Mouse (Mus musculus) forebrain, embryonic 12.5 days (tissue): ENCODE results near the gene Gpr18. TPM values are rescaled to one million over a fixed set of nuclear protein-coding genes. Genes with fewer than 3 reads are reported as not detected.
A peak's percentile ranks its signal among the peaks of the same experiment; 100 is the strongest.

ENCODE experiments used
- ATAC-seq: fragments of 200-750 bp; cut with Nextera tagmentation; 2 replicates; pipeline ENCODE4 v1.8.0; 2017; ENCODE audit warnings: moderate TSS enrichment; ENCODE audit not compliant: low FRiP score
- H3K27ac ChIP-seq: fragments of 300-500 bp; sonication (generic); 2 replicates; pipeline ENCODE4 v1.5.1; 2016; ENCODE audit warnings: mild to moderate bottlenecking
- H3K27me3 ChIP-seq: fragments of 300-500 bp; sonication (generic); 2 replicates; pipeline ENCODE4 v1.6.1; 2016; ENCODE audit warnings: mild to moderate bottlenecking
- H3K36me3 ChIP-seq: fragments of 300-500 bp; sonication (generic); replicated peaks from 2 replicates; pipeline ENCODE4 v1.6.1; 2016; ENCODE audit warnings: mild to moderate bottlenecking
- H3K4me1 ChIP-seq: fragments of 300-500 bp; sonication (generic); 2 replicates; pipeline ENCODE4 v1.6.1; 2016
- H3K4me2 ChIP-seq: fragments of 300-500 bp; sonication (generic); 2 replicates; pipeline ENCODE4 v1.6.1; 2016; ENCODE audit warnings: mild to moderate bottlenecking, moderate library complexity
- H3K4me3 ChIP-seq: fragments of 300-500 bp; sonication (generic); replicated peaks from 2 replicates; pipeline ENCODE4 v1.5.1; 2016; ENCODE audit warnings: mild to moderate bottlenecking
- H3K9ac ChIP-seq: fragments of 300-500 bp; sonication (generic); 2 replicates; pipeline ENCODE4 v1.6.1; 2016; ENCODE audit warnings: mild to moderate bottlenecking
- H3K9me3 ChIP-seq: fragments of 300-500 bp; sonication (generic); 2 replicates; pipeline ENCODE4 v1.6.1; 2016
- WGBS: fragments of 180-500 bp; shearing (Covaris S2); methylation state at CpG from one replicate; pipeline ENCODE4 v1.1.7; 2016; 5-methylcytosine and 5-hydroxymethylcytosine counted together
- polyA plus RNA-seq: library from polyadenylated mRNA; unstranded; fragments of >200 nt; fragmentation: Nextera tagmentation; extraction: Ambion mirVana; gene quantifications from 2 replicates; pipeline ENCODE4 v1.2.1, GENCODE M21; 2016

Gene Gpr18
- polyA plus RNA-seq, 1 experiment from 2014 or later: 0.20 TPM

DNA sequence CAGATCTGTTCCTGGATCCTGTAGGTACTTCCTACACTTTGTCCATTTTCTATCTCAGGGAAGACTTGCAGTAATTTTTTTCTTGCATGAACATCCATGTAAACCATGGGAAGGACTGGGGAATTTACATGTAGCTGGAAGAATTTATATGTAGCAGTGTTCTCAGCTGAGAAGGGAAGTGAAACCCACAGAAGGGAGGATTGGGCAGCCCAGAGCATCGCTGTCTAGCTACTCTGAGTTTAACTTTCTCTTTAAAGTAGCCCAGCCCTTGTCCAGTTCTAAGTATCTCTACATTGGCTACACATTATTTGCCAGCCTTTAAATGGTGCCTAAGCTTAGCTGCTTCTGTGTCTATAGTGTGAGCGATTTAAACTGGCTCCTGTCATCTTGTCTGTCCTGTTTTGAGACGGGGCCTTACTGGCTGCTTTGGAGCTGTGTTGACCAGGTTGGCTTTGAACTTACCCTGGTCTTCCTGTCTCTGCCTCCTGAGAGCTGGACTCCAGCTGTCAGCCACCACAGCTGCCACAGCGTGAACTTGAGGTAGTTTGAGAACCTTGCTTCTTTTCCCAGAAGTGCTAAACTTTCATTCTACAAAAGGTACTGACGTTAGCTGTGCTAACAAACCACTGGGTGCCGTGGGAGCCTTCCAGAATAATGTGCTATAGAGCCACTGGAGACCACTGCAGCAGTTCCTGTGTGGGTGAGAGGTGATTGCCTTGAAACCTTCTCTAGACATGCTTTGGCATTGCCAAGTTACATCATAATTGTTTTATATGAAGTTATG is 922 bp upstream of the Gpr18 start:
- no peak overlapping the region for H3K27ac ChIP-seq
- no peak for ATAC-seq
- no peak overlapping the region for H3K4me2 ChIP-seq
- WGBS: 89% methylated on average over 6 of the region's 6 CpGs
- H3K9ac ChIP-seq: no peak overlapping the region
- H3K4me3 ChIP-seq: no peak overlapping the region
- no peaks in the 10 kb centered on the region for H3K9me3 ChIP-seq
- H3K27me3 ChIP-seq: no peaks in the 10 kb centered on the region
- no peaks in the 10 kb centered on the region for H3K4me1 ChIP-seq
- peaks cover 23% of the 10 kb centered on the region for H3K36me3 ChIP-seq

DNA sequence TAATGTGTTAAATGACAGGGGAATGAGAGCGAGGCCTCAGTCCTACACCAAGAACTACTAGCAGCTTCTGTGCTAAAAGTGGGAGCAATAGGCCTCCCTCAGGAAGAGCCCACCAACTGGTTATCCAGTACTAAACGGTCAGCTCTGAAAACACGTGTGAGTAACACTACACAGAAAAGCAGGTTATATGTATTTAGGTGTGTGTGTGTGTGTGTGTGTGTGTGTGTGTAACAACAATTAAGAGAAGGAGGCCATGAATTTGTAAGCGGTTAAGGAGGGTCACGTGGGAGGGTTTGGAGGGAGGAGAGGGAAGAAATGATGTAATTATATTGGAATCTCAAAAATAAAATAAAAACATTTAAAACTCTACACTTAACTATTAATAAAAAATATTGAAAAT is 438 bp downstream of the Gpr18 start:
- Histone ChIP-seq H3K9me3 (no peaks in the 10 kb centered on the region), H3K27me3 (no peaks in the 10 kb centered on the region), H3K4me2 (no peak overlapping the region), H3K9ac (no peak overlapping the region), H3K4me1 (no peaks in the 10 kb centered on the region), H3K36me3 (peaks cover 33% of the 10 kb centered on the region), H3K27ac (no peak overlapping the region), H3K4me3 (no peak overlapping the region)
- 88% methylated on average over 5 of the region's 5 CpGs for WGBS
- ATAC-seq: no peak

DNA sequence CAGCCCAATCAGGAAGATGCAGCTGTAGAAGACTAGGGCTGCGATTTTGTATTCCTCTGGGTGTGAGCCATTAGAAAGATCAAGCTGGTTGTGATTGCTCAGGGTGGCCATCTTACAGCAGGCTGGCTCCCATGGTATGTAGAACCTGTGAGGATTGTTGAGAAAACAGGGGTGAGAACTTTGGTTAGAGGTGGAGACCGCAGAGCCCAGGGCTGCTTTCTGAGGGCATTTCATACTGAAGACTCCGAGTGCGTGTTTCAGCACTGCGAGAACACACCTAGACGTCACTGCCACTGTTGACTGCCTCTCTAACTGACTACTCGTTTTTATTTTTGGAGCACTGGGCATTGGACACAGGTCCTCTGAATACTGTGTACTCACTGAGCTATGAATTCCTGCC is 3.1 kb downstream of the Gpr18 start:
- ATAC-seq: no peak
- no peak overlapping the region for H3K9ac ChIP-seq
- WGBS: 95% methylated on average over 7 of the region's 7 CpGs
- no peaks in the 10 kb centered on the region for H3K9me3 ChIP-seq
- no peak overlapping the region for H3K4me3 ChIP-seq
- H3K4me1 ChIP-seq: no peaks in the 10 kb centered on the region
- H3K4me2 ChIP-seq: no peak overlapping the region
- no peaks in the 10 kb centered on the region for H3K27me3 ChIP-seq
- H3K27ac ChIP-seq: no peak overlapping the region
- peaks cover 51% of the 10 kb centered on the region for H3K36me3 ChIP-seq

DNA sequence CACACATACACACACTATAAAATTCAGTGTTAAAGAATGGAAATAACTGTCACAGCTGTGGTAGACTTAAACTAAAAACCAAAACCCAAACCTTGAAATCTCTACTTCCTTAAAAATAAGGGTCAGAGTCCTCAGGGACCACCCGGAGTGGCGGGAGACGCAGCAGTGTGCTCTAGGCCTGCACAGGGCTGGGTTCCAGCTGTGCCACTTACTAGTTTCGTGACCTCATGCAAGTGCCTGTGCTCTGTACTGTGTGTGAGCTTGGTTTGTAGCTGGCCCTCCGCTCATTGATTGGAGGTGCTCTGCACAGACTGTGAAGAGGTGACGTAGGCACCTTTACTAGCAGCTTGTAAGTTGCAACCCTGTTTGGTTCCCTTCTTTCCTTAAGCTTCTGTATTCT is 5.7 kb downstream of the Gpr18 start:
- Histone ChIP-seq H3K36me3 (peaks cover 53% of the 10 kb centered on the region), H3K4me1 (no peaks in the 10 kb centered on the region), H3K4me3 (no peak overlapping the region), H3K9me3 (no peaks in the 10 kb centered on the region), H3K9ac (no peak overlapping the region), H3K27me3 (no peaks in the 10 kb centered on the region), H3K4me2 (no peak overlapping the region), H3K27ac (no peak overlapping the region)
- no peak for ATAC-seq
- 96% methylated on average over 6 of the region's 6 CpGs for WGBS

DNA sequence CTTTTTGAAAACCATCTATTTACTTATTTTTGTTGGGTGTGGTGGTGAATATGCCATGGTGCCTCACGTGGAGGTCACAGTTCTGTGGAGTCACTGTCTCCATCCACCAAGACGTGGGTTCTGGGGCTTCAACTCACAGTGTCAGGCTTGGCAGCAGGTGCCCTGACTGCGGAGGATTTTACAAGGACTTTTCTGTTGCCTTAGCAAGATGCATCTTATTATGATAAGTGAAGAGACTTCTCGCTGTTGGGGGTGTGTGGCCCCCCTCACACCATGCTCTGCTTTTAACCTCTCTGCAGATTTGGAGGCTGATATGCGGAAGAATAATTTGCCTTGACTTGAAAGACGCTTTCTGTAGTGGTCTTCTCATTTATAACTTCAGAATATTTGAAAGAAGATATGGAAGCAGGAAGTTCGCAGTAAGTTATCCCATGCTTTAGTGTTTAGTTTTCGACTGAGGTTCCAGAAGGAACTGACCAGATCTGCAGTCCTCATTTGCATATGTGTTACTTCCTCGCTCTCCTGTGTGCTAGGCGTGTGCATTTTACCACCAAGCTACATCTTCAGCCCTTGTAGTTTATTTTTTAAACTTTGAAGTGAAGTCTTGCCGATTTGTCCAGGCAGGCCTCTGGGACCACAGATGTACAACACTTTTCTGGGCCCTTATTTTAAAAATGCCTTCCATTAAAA is 8.4 kb downstream of the Gpr18 start:
- Histone ChIP-seq H3K27me3 (no peaks in the 10 kb centered on the region), H3K4me2 (no peak overlapping the region), H3K9me3 (no peaks in the 10 kb centered on the region), H3K36me3 (peaks cover 51% of the 10 kb centered on the region), H3K9ac (no peak overlapping the region), H3K4me1 (no peaks in the 10 kb centered on the region), H3K27ac (no peak overlapping the region), H3K4me3 (no peak overlapping the region)
- WGBS: 92% methylated on average over 11 of the region's 11 CpGs
- ATAC-seq: no peak

DNA sequence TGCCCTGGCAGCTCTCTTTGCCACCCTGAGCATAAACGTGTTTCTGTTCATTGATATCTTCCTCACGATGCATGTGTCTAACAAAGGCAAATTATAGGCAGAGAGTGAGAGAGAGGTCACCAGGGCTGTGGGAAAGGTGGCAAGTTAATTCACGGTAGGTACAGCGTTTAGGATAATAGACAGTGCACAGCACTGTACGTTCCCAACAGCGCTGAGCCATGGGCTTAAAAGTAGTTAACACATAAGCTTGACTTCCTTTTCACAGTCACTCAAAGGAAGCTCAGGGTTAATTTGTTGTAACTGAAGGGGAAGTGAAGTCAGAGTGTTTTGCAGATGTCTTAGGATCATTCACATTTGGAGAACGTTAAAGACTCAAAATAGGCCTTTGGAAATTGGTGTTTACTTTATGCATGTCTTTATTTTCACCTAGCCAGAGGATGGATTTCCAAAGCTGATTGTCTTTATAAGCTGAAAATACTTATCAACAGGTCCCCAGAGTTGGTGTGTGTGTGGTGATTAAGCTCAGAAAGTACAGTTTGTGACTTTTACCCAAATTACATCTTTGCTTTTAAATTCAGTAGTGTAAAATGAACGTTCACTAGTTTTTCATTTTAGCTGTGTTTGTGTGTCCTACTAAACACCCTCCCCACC is 9.1 kb downstream of the Gpr18 start:
- Histone ChIP-seq H3K27ac (no peak overlapping the region), H3K9ac (no peak overlapping the region), H3K36me3 (peaks cover 44% of the 10 kb centered on the region), H3K4me3 (no peak overlapping the region), H3K4me1 (no peaks in the 10 kb centered on the region), H3K4me2 (no peak overlapping the region), H3K27me3 (no peaks in the 10 kb centered on the region), H3K9me3 (no peaks in the 10 kb centered on the region)
- ATAC-seq: no peak
- WGBS: 91% methylated on average over 8 of the region's 8 CpGs

DNA sequence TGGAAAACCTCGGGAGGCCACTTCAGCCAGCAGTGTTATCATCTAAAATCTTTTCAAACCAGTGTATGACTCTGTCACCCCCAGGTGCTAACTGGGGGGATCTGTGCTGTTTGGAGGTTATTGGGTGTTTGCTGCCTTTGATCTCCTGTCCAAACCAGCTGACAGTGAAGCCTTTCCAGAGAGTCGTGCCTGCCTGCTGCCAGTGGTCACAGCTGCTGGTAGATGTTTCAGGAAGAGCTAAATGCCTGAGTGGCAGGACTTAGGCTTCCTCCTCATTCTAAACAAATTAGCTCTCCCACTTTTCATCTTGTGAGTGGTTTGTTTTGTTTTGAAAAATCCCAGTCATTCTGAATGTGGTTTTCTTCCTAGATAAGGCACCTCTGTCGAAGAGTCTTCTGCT is 10.8 kb downstream of the Gpr18 start:
- no peak for ATAC-seq
- peaks cover 31% of the 10 kb centered on the region for H3K36me3 ChIP-seq

DNA sequence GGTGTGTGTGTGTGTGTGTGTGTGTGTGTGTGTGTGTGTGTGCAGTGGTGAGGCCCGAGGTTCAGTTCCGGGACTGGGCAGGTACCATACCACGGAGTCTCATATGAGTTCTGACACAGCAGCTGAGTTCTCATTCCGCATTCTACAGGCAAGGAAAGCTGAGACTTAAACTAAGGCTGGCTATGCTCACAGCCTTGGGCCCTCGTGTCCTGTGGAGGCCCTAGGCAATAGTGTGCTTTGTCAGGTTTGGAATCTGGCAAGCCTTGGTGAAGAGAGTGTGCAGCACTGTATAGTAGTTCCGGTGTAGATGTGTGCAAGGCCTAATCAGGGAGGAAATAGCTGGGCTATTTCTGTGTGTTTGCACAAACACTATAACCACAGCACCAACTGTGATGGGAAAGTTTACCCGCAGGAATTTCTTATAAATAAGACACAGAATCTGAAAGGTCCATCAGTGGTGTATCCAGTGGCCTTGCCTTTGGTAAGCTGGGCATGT is 12.2 kb downstream of the Gpr18 start:
- WGBS: 95% methylated on average over 7 of the region's 7 CpGs
- no peak overlapping the region for H3K4me3 ChIP-seq
- no peak overlapping the region for H3K9ac ChIP-seq
- H3K27ac ChIP-seq: no peak overlapping the region
- peaks cover 21% of the 10 kb centered on the region for H3K36me3 ChIP-seq
- H3K27me3 ChIP-seq: no peaks in the 10 kb centered on the region
- ATAC-seq: no peak
- no peaks in the 10 kb centered on the region for H3K4me1 ChIP-seq
- no peak overlapping the region for H3K4me2 ChIP-seq
- no peaks in the 10 kb centered on the region for H3K9me3 ChIP-seq

More for the DNA sequence above, 10.8 kb downstream of the Gpr18 start:
- Histone ChIP-seq H3K27ac (no peak overlapping the region), H3K4me3 (no peak overlapping the region), H3K9ac (no peak overlapping the region), H3K4me1 (no peaks in the 10 kb centered on the region), H3K4me2 (no peak overlapping the region), H3K9me3 (no peaks in the 10 kb centered on the region), H3K27me3 (no peaks in the 10 kb centered on the region)
- 75% methylated on average over 3 of the region's 3 CpGs for WGBS

DNA sequence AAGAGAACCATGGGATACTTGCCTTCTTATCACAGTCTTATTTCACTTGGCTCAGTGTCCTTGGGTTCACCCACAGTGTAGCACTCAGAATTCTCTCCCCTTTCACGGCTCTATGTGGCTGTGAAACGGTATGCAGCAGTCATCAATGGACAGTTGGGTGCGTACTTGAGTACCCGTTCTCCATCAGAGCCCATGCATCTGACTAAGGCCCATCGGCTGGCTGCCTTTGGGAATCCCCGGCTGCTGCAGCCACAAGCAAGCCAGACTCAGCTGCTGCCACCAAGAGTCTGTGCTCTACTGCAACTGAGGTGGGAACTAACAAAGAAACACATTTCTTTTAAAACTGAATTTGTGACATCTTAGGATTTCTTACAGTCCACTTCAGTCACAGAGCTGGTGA is 14.1 kb downstream of the Gpr18 start:
- H3K4me1 ChIP-seq: no peaks in the 10 kb centered on the region
- WGBS: 95% methylated on average over 6 of the region's 6 CpGs
- H3K9me3 ChIP-seq: no peaks in the 10 kb centered on the region
- H3K27ac ChIP-seq: no peak overlapping the region
- H3K36me3 ChIP-seq: peaks cover 12% of the 10 kb centered on the region
- no peaks in the 10 kb centered on the region for H3K27me3 ChIP-seq
- no peak for ATAC-seq
- H3K4me3 ChIP-seq: no peak overlapping the region
- H3K9ac ChIP-seq: no peak overlapping the region
- no peak overlapping the region for H3K4me2 ChIP-seq

DNA sequence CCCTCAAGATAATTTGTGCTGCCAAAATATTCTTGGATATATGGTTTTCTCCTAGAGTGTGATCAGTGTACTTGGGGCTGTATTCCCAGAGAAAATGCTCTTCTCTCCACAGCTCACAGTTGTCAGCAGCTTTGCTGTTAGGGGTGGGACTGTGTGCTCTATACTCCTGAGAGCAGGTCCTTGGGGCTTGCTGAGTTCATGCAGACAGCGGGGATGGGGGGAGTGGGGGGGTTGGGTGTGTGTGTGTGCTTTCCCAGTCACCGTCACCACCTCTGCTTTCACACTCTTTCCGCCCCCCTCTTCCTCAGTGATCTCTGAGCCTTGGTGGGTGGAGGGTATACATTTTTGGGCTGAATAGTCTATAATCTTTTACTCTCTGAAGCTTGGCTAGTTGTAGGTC is 16.5 kb downstream of the Gpr18 start:
- Histone ChIP-seq H3K27me3 (no peaks in the 10 kb centered on the region), H3K36me3 (no peaks in the 10 kb centered on the region), H3K27ac (no peak overlapping the region), H3K4me2 (no peak overlapping the region), H3K9me3 (no peaks in the 10 kb centered on the region), H3K4me1 (no peaks in the 10 kb centered on the region), H3K4me3 (no peak overlapping the region), H3K9ac (0 out of 2 replicates have a peak overlapping the region, but pooled peaks have one; percentile 12)
- whole genome bisulfite sequencing: 87% methylated on average over 3 of the region's 3 CpGs
- no peak for ATAC-seq

DNA sequence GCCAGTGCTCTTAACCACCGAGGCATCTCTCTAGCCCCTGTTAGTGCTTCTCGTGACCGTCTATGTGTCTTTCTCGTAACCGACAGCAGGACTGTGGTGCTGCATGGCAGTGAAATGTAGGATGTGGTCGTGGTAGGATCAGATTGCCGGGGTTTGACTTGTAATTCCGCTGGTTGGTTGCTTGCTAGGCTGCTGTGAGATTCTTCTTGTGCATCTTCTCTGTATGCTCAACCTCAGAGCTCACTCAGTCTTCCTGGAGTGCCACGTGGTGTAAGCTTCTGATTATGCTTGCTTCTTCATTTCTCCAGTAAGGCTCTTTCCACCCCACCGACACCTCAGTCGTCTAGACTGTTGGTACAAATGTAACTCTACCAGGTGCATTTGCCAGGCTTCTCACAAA is 17.1 kb downstream of the Gpr18 start:
- Histone ChIP-seq H3K9ac (no peak overlapping the region), H3K27me3 (no peaks in the 10 kb centered on the region), H3K9me3 (no peaks in the 10 kb centered on the region), H3K27ac (no peak overlapping the region), H3K4me3 (no peak overlapping the region), H3K4me1 (no peaks in the 10 kb centered on the region), H3K36me3 (no peaks in the 10 kb centered on the region), H3K4me2 (no peak overlapping the region)
- 89% methylated on average over 11 of the region's 11 CpGs for WGBS
- no peak for ATAC-seq

DNA sequence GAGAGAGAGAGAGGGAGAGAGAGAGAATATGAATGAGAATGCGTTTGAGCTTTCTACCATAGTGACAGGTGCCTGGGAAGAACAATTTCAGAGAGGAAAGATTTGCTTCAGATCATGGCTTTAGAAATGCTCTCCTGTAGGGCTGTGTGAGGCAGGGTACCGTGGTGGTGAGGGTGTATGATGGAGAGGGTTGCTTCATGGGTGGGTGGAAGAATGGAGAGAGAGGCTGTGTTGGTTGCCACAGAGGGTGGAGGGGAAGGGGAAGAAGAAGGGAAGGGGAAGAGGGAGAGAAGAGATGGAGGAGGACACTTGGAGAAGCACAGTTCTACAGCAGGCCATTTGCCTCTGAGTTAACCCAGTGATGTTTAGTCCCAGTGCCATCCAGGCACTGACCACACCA is 17.8 kb downstream of the Gpr18 start:
- Histone ChIP-seq H3K36me3 (no peaks in the 10 kb centered on the region), H3K27me3 (no peaks in the 10 kb centered on the region), H3K9me3 (no peaks in the 10 kb centered on the region), H3K4me3 (no peak overlapping the region), H3K4me2 (no peak overlapping the region), H3K4me1 (no peaks in the 10 kb centered on the region), H3K27ac (no peak overlapping the region), H3K9ac (0 out of 2 replicates have a peak overlapping the region, but pooled peaks have one; percentile 4)
- WGBS: 80% methylated on average over 2 of the region's 2 CpGs
- no peak for ATAC-seq
